Mouse (Mus musculus): ENCODE measurements around the gene Mast2. TPM values are rescaled to one million over a fixed set of nuclear protein-coding genes. Genes with fewer than 3 reads are reported as not detected.

Gene Mast2
- total and polyA plus RNA-seq, 3 experiments = 4.2 to 21.4 (median 11.1) TPM

GRCm38 (mm10) chr4:116412993-116413392, 51.0 kb downstream of the Mast2 start:
- H3K9me3 ChIP-seq (replicated peaks; ENCODE audit: low read length) = no peaks in the 10 kb centered on the region
- no peak overlapping the region for H3K27ac ChIP-seq (ENCODE audit: insufficient read depth, low read depth)
- in situ Hi-C loops (cut with MboI; ENCODE audit: low pct_ligation_motif_present, low pct_unique_long_range_greater_than_20kb, low sequenced_read_pairs) = no loop called here
- H3K79me2 ChIP-seq (replicated peaks; ENCODE audit: control insufficient read depth, extremely low read depth, insufficient read depth, poor library complexity, severe bottlenecking) = no peaks in the 10 kb centered on the region
- no peak overlapping the region for H3K9ac ChIP-seq (ENCODE audit: insufficient read depth, low read depth)
- no peak overlapping the region for H3K4me3 ChIP-seq (replicated peaks in 1 of 3; ENCODE audit: low read depth in 2 of 3, low read length in 2 of 3, poor library complexity in 1 of 3)
- dilution Hi-C loops (cut with MboI; ENCODE audit: extremely low pct_ligation_motif_present, extremely low pct_unique_long_range_greater_than_20kb, low sequenced_read_pairs) = no loop called here
- no peaks in the 10 kb centered on the region for H3K36me3 ChIP-seq (replicated peaks in 1 of 2; ENCODE audit: control insufficient read depth in 1 of 2, insufficient read depth in 1 of 2, low read length in 1 of 2)
- no peak for DNase-seq (ENCODE audit: extremely low read depth)
- no peak for TF ChIP-seq JUN (IDR thresholded peaks at IDR 0.05; ENCODE audit: insufficient read depth, low read depth, low read length)
- no peak for TF ChIP-seq ZNF384 (IDR thresholded peaks at IDR 0.05; ENCODE audit: low read depth, low read length)
- no peaks in the 10 kb centered on the region for H3K27me3 ChIP-seq (replicated peaks)
- no peak overlapping the region for H3K4me2 ChIP-seq (ENCODE audit: insufficient read depth, low read depth, poor library complexity, severe bottlenecking)
- peaks cover 0 to 5% of the 10 kb centered on the region in 2 experiments; a peak in 1 of 4 replicates for H3K4me1 ChIP-seq (ENCODE audit: control insufficient read depth in 1 of 2, insufficient read depth in 2 of 2)

- no peak for DNase-seq (ENCODE audit: extremely low read depth)
- dilution Hi-C loops (cut with MboI; ENCODE audit: extremely low pct_ligation_motif_present, extremely low pct_unique_long_range_greater_than_20kb, low sequenced_read_pairs) = no loop called here
- Histone ChIP-seq H3K9me3 (replicated peaks; ENCODE audit: low read length) (no peaks in the 10 kb centered on the region), H3K79me2 (replicated peaks; ENCODE audit: control insufficient read depth, extremely low read depth, insufficient read depth, poor library complexity, severe bottlenecking) (no peaks in the 10 kb centered on the region), H3K36me3 (replicated peaks in 1 of 2; ENCODE audit: control insufficient read depth in 1 of 2, insufficient read depth in 1 of 2, low read length in 1 of 2) (no peaks in the 10 kb centered on the region), H3K9ac (ENCODE audit: insufficient read depth, low read depth) (no peak overlapping the region), H3K4me1 (ENCODE audit: control insufficient read depth in 1 of 2, insufficient read depth in 2 of 2) (peaks cover 0 to 13% of the 10 kb centered on the region in 2 experiments; a peak in 2 of 4 replicates), H3K4me2 (ENCODE audit: insufficient read depth, low read depth, poor library complexity, severe bottlenecking) (no peak overlapping the region), H3K27ac (ENCODE audit: insufficient read depth, low read depth) (no peak overlapping the region), H3K27me3 (replicated peaks) (no peaks in the 10 kb centered on the region), H3K4me3 (replicated peaks in 1 of 3; ENCODE audit: low read depth in 2 of 3, low read length in 2 of 3, poor library complexity in 1 of 3) (no peak overlapping the region)
- in situ Hi-C loops (cut with MboI; ENCODE audit: low pct_ligation_motif_present, low pct_unique_long_range_greater_than_20kb, low sequenced_read_pairs) = no loop called here
- no peak for TF ChIP-seq ZC3H11A (IDR thresholded peaks at IDR 0.05; ENCODE audit: low read depth, low read length)
- no peak for TF ChIP-seq USF1 (IDR thresholded peaks at IDR 0.05; ENCODE audit: low read depth, low read length)
- TF ChIP-seq ZNF384 (IDR thresholded peaks at IDR 0.05; ENCODE audit: low read depth, low read length) = no peak
- TF ChIP-seq SMC3 (IDR thresholded peaks at IDR 0.05; ENCODE audit: low read depth, low read length) = no peak
- no peak for TF ChIP-seq NRF1 (IDR thresholded peaks at IDR 0.05; ENCODE audit: low read depth, low read length)
- no peak for TF ChIP-seq SIN3A (IDR thresholded peaks at IDR 0.05; ENCODE audit: low read length)
- no peak for TF ChIP-seq CTCF (conservative IDR thresholded peaks at IDR 0.05 in 1 of 2, IDR thresholded peaks at IDR 0.05 in 1 of 2; ENCODE audit: low read depth in 2 of 2, low read length in 2 of 2)
These were observed 52.6 kb downstream of the Mast2 start for GRCm38 (mm10) chr4:116411401-116411800.

GRCm38 (mm10) chr4:116406668-116407067, 57.3 kb downstream of the Mast2 start:
- DNase-seq (ENCODE audit: extremely low read depth) = peak; percentile 5
- Histone ChIP-seq H3K4me2 (ENCODE audit: insufficient read depth, low read depth, poor library complexity, severe bottlenecking) (no peak overlapping the region), H3K4me3 (replicated peaks in 1 of 3; ENCODE audit: low read depth in 2 of 3, low read length in 2 of 3, poor library complexity in 1 of 3) (no peak overlapping the region), H3K79me2 (replicated peaks; ENCODE audit: control insufficient read depth, extremely low read depth, insufficient read depth, poor library complexity, severe bottlenecking) (no peaks in the 10 kb centered on the region), H3K36me3 (replicated peaks in 1 of 2; ENCODE audit: control insufficient read depth in 1 of 2, insufficient read depth in 1 of 2, low read length in 1 of 2) (no peaks in the 10 kb centered on the region), H3K9ac (ENCODE audit: insufficient read depth, low read depth) (no peak overlapping the region), H3K27ac (ENCODE audit: insufficient read depth, low read depth) (no peak overlapping the region), H3K27me3 (replicated peaks) (no peaks in the 10 kb centered on the region), H3K4me1 (ENCODE audit: control insufficient read depth in 1 of 2, insufficient read depth in 2 of 2) (peaks cover 0 to 23% of the 10 kb centered on the region in 2 experiments; a peak in 2 of 4 replicates), H3K9me3 (replicated peaks; ENCODE audit: low read length) (no peaks in the 10 kb centered on the region)
- in situ Hi-C loops (cut with MboI; ENCODE audit: low pct_ligation_motif_present, low pct_unique_long_range_greater_than_20kb, low sequenced_read_pairs) (no loop called here), dilution Hi-C loops (cut with MboI; ENCODE audit: extremely low pct_ligation_motif_present, extremely low pct_unique_long_range_greater_than_20kb, low sequenced_read_pairs) (no loop called here)
- TF ChIP-seq ZC3H11A (IDR thresholded peaks at IDR 0.05; ENCODE audit: low read depth, low read length) = no peak

Data from CH12.LX (cell line).